Mouse (Mus musculus) regulatory T cell (primary cell): ENCODE measurements around the gene Rad51b.

Experiments
- in situ Hi-C: fragments of 300-600 bp; cut with MboI, MseI; formaldehyde crosslinking; loops from one replicate; pipeline ENCODE4 v1.15.1; 2025; ENCODE audit warnings: high pct_unique_total_duplicates

Gene Rad51b

DNA sequence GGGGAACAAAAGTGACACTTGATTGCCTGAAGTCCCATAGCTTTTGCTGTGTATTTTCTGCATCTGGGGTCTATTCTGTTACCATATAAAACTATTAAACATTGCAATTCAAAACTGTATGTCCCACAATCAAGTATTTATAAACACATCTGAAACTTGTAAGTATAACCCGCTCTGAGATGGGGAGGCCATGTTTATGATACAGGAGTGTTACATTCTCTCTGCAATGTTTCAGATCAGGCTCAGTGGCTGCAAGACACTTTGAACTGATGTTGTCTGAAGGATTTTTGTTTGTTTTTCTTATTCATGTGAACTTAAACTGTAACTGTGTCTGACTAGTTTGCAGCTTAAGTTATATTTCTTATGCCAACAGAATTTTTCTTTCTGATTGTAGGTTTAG, 80.3 kb downstream of the Rad51b start:
- in situ Hi-C loops = no loop called here

GRCm38 (mm10) chr12:79377861-79378260, 80.8 kb downstream of the Rad51b start:
- in situ Hi-C loops = no loop called here

DNA sequence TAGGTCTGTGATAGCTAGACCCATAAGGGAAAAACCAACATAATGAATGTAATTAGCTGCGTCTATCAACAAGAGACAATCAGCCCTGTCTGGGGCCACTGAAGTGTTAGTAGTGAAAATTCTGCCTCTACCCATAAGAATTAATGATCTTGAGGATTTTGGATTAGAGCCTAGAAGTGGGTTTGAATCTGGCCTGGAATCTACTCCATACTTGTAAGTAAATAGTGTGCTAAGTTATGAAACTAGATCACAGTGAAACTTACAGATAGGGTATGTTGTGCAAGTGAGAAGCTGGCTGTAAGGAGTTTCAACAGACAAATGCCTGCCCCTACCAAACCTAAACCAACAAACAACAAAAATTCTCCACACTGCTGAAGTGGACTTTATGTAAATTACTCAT, 83.1 kb downstream of the Rad51b start:
- in situ Hi-C loops = no loop called here

DNA sequence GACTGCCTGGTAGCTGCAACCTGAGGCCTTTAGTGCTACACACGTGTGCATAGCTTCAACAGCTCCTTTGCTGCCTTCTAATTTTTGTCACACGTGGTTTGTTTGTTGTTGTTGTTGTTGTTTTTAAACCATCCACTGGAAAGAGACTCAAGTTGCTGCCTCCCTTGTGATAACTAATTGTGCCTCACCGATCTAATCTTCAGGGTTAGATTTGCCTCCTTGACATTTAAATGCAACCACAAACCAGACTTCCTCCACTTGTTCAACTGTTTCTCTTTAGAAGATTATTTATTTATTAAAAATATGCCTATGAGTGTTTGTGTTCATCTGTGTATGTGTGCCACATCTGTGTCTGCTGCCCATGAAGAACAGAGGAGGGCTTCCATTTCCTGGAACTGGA, 84.4 kb downstream of the Rad51b start:
- in situ Hi-C loops = no loop called here

- in situ Hi-C loops = no loop called here
Observed at GRCm38 (mm10) chr12:79382416-79382815, 85.3 kb downstream of the Rad51b start.

GRCm38 (mm10) chr12:79383583-79383982, 86.5 kb downstream of the Rad51b start:
- in situ Hi-C loops = no loop called here

- in situ Hi-C loops = no loop called here
Observed at GRCm38 (mm10) chr12:79384787-79385186, 87.7 kb downstream of the Rad51b start.

DNA sequence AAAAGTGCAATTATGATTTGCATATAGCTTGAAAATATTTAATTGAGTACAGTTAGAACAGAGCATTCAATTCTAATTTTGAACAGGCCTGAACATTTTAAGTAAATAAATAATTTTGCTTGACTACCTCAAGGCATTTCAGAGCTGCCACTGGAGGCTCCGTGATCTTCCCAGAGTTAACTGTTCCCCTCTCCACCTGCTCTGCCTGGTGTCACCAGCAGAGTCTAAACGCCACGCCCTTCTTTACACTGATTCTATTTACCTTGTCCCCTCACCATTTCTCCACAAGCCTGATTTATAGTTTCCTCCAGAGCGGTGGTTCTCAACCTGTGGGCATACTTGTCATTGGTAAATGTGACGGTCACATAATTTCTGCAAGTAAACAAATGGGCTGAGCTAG, 88.1 kb downstream of the Rad51b start:
- in situ Hi-C loops = no loop called here

GRCm38 (mm10) chr12:79387886-79388285, 90.8 kb downstream of the Rad51b start:
- in situ Hi-C loops = no loop called here

DNA sequence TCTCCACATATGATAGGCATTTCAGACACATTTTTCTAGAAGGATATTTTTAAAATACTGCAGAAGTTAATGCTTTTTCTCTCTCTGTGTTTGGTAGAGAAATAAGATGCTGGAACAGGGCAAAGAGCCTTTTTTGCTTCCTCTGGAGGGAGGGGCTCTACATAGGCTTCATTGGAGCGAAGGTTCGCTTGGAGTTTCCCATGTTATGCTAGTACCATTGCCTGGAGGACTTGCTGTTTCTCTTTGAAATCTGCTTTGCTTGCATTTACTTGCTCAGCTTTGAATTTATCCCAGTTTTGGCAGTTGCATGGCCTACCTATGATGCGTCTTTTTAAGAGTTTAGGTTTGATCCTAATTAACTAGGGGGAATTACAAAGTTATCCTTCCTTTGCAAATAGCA, 92.2 kb downstream of the Rad51b start:
- in situ Hi-C loops = no loop called here

GRCm38 (mm10) chr12:79389971-79390370, 92.9 kb downstream of the Rad51b start:
- in situ Hi-C loops = no loop called here

DNA sequence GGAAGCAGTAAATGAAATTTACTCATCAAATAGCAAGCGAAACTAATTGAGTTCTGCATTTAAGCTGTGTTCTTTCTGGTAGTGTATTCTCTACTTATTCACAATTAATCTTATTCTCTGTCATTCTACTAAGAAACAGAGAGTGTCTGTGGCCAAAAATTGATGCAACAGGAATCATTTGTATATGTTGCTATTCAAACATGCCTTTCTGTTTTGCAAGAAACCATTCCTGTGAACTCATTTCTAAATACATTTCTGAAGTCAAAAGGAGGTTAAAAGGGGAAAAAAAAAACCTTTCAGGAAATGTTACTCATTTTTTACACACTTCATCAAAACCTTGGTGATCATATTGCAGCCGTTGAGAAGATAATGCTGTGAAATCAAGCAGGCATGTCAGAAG, 96.6 kb downstream of the Rad51b start:
- in situ Hi-C loops = no loop called here

DNA sequence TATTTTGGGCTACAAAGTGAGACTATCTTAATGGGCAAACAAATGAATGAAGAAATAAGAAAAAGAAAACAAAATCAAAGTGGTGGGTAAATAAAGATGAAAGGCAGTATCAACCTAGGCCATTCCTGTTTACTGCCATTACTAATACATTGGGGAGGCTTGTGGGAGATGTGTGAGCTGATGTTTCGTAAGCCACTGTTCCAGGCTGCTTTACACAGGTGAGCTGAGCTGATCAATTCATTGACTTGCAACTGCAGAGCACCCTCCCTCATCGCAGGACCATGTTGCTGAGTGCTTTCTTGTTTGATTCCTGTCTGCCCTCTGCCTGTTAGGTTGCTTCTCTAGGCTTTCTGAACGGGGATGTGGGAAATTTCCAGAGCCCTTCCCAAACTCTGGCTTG, 106.9 kb downstream of the Rad51b start:
- in situ Hi-C loops = no loop called here

DNA sequence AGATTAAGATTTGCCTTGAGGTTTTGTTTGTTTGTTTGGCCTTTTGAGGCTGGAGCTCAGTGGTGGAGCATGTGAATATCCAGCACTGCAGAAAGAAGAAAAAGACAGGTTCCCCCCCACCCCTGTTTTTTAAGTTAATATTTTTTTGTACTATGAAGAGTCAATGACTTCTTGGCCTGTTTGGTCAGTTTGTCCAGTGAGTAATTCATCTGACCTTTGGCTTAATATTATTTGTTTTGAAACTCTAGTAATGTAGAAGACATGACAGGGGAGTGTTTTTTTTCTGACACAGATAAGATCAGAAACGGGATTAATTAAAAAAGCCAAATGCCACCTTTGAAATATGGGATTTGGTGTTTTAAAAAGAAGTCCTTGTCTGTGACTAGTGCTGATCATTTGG, 107.4 kb downstream of the Rad51b start:
- in situ Hi-C loops = no loop called here

DNA sequence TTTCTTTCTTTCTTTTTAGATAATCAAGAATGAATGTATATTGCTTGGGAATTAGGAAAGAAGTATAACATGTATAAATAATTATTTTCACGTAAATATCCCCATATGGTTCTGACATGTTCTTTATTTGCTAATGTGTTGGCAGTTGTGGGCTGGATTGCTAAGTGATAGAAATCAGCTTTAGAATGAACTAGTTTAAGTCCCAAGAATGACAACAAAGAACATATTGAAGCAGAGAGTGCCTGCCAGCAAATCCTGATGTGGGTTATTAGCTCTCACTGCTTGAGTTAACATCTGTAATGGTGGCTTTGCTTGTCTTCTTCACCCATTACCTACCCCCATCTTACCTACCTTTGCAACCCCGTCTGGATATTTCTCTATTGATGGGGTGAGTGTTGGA, 111.6 kb downstream of the Rad51b start:
- in situ Hi-C loops = no loop called here

- in situ Hi-C loops = no loop called here
Observed at GRCm38 (mm10) chr12:79409126-79409860, 112.2 kb downstream of the Rad51b start.

DNA sequence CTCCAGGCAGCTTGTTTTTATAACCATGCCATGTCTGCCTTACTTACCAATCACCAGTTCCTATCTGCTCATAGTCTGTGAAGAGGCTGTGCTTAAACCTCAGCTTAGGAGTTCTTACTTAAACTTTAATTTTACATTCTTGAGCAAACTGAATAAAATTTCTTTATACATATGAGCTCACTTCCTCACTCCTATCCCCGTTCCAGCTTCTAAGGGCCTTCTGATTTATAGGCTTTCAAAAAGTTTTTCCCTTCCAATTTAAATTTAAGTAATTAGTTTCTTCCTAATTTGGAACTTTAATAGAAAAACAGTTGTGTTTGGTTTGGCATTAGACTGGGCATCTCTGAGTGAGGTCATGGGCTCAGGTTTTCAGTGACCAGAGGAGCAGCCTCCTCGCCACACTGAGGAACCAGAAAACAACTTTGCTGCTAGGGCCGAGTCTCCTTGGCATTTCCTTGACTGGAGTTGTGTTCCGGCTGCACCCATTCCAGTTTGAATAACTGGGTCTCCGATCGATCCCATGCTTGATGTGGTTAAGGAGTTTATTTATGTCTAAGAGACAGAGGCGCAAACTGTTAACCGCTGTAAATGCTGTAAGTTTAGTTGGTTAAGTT, 115.9 kb downstream of the Rad51b start:
- in situ Hi-C loops = no loop called here

DNA sequence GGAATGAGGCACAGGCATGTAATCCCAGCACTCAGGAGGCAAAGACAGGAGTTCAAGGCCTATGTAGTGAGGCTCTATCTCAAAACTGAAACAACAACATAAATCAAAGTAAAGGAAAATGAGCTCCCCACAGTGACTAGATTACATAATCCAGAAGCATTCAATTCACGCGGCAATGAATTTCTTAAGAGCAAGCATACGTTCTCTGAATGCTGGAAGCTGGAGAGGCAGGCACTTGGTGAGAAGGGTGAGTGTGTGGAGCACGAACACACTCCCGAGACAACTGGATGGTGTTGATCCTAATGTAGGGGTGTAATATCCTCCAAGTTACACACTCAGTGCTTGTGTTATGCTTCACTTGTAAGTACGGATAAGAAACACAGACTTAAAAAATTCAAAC, 120.3 kb downstream of the Rad51b start:
- in situ Hi-C loops = loop anchor here (5.0 kb wide), 1 partner anchor 100 kb away; no protein-coding TSS in a partner anchor

DNA sequence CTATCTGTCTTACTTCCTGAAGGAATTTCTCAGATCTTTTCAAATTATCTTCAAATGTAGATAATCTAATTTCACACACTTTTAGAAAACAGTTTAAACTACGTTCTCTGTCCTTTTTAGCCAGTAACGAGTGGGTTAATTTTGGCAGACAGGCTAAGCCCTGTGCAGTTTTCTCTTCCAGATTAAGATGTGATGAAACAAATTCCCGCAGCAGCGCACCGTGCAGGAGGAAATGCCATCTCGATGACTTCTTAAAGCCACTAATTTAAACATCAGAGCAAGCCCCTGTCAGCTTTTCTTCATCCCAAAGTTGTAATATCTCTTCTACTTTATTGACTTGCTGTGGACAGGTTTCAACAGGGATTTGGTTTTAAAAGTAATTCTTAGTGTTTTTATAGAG, 123.5 kb downstream of the Rad51b start:
- in situ Hi-C loops = no loop called here

GRCm38 (mm10) chr12:79429507-79430291, 132.6 kb downstream of the Rad51b start:
- in situ Hi-C loops = no loop called here

DNA sequence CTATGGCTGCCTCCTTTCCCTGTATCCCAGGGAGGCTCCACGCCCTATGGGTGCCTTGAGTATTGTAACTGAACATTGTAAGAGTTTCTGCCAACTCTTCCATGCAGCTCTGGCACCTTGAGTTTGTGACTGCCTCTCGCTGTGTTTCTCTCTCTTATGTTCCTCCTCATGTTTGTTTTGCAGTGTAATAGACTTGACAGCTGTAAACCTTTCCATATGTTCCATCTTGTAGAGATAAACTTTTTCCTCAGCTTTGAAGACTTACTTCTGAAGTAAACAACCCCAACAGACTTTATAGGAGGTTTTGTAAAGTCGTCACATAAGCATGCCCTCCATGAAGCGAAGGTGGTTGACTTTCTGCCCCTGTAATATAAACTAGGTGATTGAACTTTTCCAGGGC, 134.1 kb downstream of the Rad51b start:
- in situ Hi-C loops = no loop called here

GRCm38 (mm10) chr12:79433724-79434442, 136.8 kb downstream of the Rad51b start:
- in situ Hi-C loops = no loop called here
